Mouse (Mus musculus) spleen, adult 12 weeks (tissue): Measurements from ENCODE around the gene Erbb2.

Experiments used
- DNase-seq: peaks from one replicate; pipeline ENCODE4 v3.0.0; 2022; ENCODE audit warnings: low spot score

Gene Erbb2

DNA sequence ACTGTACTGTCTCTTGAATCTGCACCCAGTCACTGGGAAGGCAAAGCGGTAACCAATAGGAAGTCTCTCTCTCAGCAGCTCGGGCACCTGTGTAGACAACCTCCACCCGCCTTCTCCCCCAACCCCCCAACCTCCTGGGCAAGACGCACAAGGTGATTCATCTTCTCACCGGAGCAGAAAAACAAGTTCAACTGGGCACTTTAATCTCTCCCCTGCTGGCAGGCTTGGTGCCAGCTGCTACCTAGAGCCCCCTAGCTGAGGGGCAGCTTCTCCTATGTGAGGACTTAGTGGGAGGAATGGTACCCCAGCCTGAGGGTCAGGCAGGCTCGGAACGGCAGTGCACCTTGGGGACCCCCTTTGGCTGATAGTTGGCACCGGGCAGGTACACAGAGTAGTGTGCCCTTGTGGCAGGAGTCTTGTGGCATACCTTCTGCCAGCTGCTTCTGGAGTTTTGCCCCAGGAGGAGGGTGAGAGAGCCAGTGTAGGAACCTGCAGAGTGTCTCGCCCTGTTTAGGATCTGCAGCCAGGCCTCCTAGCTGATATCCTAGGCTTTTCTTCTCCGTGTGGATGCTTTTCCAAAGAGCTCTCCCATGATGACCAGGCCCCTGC, 6.8 kb downstream of the Erbb2 start:
- no peak for DNase-seq

GRCm38 (mm10) chr11:98426592-98426991, 14.3 kb downstream of the Erbb2 start:
- DNase-seq = no peak

GRCm38 (mm10) chr11:98428436-98428835, 16.2 kb downstream of the Erbb2 start:
- DNase-seq = no peak

- no peak for DNase-seq
Measured at GRCm38 (mm10) chr11:98431743-98432502, 19.7 kb downstream of the Erbb2 start.

DNA sequence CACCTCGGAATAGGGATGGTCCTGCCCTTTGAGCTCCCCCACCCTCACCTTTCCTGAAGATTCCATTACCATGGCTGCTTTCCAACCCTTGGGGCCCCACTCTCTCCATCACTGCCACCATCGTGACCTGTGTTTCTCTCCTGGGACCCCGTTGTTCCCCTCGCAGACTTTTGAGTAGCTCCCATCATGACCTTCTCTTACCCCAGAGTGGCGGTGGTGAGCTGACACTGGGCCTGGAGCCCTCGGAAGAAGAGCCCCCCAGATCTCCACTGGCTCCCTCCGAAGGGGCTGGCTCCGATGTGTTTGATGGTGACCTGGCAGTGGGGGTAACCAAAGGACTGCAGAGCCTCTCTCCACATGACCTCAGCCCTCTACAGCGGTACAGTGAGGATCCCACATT, 23.5 kb downstream of the Erbb2 start:
- no peak for DNase-seq

DNA sequence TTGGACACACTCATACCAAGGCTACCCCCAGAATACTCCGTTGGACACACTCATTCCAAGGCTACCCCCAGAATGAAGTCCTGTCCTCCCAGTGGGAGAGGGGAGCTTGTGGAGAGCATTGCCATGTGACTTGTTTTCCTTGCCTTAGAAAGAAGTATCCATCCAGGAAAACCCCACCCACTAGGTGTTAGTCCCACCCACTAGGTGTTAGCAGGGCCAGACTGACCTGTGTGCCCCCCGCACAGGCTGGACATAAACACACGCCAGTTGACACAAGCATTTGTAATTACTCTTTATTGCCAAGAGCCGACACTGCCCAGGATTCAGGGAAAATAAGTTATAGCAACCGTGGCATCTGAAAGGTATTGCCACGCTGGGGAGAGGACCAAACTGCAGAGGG, 25.2 kb downstream of the Erbb2 start:
- DNase-seq = no peak

- peak; percentile 91 for DNase-seq
Measured at GRCm38 (mm10) chr11:98438331-98439158, 26.3 kb downstream of the Erbb2 start, which contains the start of gene Mien1. Gene Mien1 (minus strand): TSS chr11:98438991.

DNA sequence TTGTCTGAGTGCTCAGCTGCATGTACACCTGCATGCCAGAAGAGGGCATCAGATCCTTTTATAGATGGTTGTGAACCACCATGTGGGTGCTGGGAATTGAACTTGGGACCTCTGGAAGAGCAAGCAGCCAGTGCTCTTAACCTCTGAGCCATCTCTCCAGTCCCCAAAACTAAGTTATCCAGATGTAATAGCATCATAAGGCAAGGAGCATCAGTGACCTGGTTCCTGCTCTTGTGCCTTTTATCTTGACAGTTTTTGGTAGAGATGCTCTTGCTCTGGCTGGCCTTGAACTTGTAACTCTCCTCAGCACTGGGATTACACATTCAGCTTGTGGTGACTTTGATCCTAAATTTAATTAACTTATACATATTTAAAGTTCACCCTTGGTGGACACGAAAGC, 31.4 kb downstream of the Erbb2 start:
- DNase-seq = no peak

DNA sequence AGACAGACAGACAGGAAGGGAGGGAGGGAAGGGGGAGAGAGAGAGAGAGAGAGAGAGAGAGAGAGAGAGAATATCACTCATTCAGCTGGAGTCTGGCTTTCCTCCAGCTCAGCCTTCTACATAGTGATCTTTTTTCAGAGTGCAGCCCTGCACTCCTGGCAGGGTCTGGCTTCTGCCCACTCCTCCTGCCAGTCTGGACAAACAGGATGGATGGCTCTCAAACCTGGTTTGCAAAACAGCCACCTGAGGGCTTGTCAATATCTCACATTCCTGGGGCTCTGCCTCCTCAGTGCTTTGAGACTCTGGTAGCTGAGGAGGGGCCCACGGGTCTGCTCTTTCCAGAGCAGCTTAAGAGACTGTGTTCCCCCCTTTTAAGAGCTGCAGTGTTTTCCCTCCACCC, 33.0 kb downstream of the Erbb2 start:
- no peak for DNase-seq

DNA sequence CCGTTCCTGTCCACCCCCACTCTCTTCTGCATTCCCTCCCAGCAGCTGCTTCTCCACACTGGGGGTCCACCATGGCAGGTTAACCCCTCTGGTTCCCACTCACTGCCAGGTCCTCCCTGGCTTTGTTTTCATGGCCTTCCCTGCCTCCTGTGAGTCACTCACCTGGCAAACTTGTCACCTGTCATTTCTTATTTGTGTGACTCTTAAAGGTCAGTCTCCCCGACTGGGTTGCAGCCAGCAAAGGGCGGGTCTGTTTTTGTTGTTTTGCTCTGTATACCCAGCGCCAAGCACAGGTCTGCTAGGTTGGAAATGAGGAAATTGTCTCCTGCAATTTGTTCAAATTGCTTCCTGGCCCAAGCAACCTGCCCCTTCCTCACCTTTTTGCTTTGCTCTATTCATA, 33.4 kb downstream of the Erbb2 start:
- DNase-seq = no peak

DNA sequence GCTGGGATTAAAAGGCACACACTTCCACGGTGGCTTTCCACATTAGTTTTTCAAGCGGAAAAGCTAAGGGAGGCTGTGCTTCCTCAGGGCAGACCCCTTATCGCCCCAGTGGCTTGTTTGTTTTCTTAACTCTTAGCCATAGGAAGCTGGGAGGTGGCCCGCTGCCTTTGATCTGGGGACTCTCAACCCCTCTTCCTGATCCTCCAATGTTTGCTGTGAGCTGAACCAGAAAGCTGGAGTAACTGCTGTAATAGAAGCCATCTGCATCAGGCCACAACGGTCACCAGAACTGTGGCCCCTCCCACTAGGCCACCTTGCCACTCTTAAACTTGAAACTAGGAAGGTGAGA, 33.9 kb downstream of the Erbb2 start, which contains the start of gene Grb7:
Gene Grb7 (plus strand): TSS at position 182 of the 349 bp plus-strand sequence.
- no peak for DNase-seq

- no peak for DNase-seq
Measured at GRCm38 (mm10) chr11:98446562-98447474, 34.5 kb downstream of the Erbb2 start.

GRCm38 (mm10) chr11:98447475-98447834, 35.2 kb downstream of the Erbb2 start:
- DNase-seq = no peak

DNA sequence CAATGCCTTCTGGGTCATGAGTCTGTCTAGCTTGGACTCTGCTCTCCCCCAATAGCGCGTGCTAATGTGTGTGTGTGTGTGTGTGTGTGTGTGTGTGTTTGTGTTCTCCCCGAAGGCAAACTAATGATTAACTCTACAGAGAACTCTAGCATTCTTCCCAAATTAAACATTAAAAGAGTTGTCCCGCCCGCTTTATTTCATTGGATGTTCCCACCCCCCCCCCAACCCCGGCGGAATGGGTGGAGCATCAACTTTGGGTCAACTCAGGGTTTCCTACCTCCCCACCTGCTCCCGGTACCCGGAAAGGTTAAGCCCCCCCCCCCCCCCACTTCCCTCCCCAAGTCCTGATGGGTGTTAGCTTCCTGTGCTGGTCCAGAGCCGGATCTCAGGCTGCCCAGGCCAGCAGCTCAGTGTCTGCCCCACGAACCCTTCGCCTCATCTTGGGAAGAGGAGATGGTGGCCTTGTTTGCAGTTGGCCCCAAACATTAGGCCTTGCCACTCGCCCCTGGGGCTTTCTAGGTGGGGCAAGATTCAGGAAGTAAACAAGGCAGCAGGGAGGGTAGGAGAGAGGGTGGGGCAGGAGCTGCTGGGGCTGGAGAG, 36.0 kb downstream of the Erbb2 start:
- DNase-seq = no peak

DNA sequence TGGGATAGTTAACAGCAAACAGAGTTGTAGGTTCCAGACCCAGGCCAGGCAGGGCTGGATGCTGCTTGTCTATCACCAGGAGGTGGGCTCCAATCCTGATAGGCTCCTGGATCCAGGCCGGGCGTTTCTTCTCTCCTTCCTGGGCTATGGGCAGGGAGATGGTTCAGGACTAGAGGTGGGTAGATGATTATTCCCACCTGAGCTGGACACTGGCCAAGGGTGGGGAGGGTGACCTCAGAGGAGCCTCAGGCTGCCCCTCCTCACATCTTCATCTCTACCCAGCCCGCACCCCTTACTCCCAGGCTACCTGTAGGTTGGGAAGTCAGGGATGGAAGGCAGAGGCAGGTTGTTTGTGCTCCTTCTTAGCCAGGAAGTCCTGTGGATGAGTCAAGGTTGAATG, 37.1 kb downstream of the Erbb2 start:
- no peak for DNase-seq

GRCm38 (mm10) chr11:98449921-98450771, 37.9 kb downstream of the Erbb2 start:
- DNase-seq = no peak

- no peak for DNase-seq
Measured at GRCm38 (mm10) chr11:98455484-98455883, 43.2 kb downstream of the Erbb2 start.

DNA sequence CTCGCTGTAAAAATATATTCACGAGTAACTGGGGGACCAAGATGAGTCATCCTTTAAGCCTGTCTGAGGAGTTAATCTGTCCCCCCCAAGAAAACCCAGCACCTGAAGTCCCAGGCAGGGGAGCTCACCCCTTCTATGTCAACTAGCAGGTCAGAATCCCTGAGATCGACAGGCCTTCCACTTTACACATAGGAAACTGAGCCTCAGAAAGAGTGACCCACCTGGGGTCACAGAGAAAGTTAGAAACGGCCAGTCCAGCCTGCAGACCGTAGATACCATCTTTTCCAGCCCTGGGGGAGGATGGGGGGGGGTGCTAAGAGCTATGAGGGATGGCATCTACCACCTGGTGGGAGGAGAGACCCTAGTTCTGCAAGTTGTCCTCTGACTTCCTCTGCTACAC, 44.3 kb downstream of the Erbb2 start:
- DNase-seq = no peak

DNA sequence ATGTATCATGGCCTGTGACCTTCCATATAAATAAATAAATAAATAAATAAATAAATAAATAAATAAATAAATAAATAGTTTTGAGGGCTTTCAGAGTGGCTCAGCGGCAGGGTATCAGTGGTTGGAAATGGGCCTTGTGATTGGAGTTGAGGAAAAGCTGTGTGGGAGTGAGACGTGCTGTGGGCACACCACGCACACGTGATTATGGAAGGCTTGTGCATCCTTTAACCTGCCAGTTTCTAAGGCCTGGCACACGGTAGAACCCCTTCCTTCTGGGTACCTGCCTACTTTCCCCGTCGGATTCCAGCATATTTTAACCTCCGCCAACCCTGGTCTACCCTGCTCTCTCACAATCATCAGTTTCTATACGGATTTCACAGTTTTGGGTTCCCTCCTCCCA, 44.7 kb downstream of the Erbb2 start:
- no peak for DNase-seq

DNA sequence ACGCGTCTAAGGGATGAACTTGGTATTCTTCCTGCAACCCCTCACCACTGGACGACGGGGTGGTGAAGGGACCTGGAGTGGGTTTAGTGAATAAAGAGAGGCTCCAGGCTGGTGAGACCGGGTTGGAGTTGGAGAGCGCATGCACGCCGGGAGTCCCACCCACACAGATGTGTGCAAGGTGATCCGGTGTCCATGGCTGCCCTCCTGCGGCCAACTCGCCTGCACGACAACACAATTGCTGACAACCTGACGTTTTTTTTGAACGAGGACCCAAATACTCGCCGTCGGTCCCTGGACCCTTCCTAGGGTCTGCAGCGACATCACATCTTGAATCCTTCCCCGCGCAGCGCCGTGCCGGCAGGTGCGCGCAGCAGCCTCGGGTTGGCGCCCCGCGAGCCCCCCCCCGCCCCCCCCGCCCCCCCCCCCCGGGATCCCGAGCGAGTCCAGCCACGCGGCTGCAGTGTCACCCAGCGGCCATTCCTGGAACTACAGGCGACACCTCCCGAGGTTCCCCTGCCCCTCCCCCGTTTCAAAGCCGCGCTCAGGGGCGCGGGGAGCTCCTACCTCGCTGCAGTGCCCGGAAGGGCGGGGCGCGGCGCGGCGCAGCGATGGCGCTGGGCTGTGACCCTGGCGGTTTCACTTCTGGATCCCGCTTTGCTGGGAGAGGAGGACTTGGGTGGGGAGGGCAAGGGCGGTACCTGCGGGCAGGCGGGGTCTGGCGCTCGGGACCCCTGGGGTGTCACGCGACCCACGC, 45.3 kb downstream of the Erbb2 start:
- DNase-seq = peak; percentile 84
